Mouse (Mus musculus): ENCODE results near the gene Wfdc2.

Wfdc2 gene

GRCm38 (mm10) chr2:164562391-164563188 lies at the start of gene Wfdc2:
TSS of gene Wfdc2 (plus strand) at chr2:164562413.
- no peak for DNase-seq (ENCODE audit: low read depth)

GRCm38 (mm10) chr2:164513389-164513788 lies 48.8 kb upstream of the Wfdc2 start:
- DNase-seq (ENCODE audit: low read depth), result no peak

GRCm38 (mm10) chr2:164514916-164515315 lies 47.3 kb upstream of the Wfdc2 start:
- DNase-seq (ENCODE audit: low read depth), result no peak

GRCm38 (mm10) chr2:164515897-164516296 lies 46.3 kb upstream of the Wfdc2 start:
- no peak for DNase-seq (ENCODE audit: low read depth)

GRCm38 (mm10) chr2:164516592-164516991 lies 45.6 kb upstream of the Wfdc2 start:
- DNase-seq (ENCODE audit: low read depth), result no peak

- DNase-seq (ENCODE audit: low read depth), result peak; percentile 80
Observed at GRCm38 (mm10) chr2:164517485-164518221, 44.6 kb upstream of the Wfdc2 start.

- no peak for DNase-seq (ENCODE audit: low read depth)
Observed at GRCm38 (mm10) chr2:164518266-164519170, 43.7 kb upstream of the Wfdc2 start.

- DNase-seq (ENCODE audit: low read depth), result no peak
Observed at GRCm38 (mm10) chr2:164519171-164519526, 43.1 kb upstream of the Wfdc2 start.

GRCm38 (mm10) chr2:164520782-164521181 lies 41.4 kb upstream of the Wfdc2 start:
- peak; percentile 61 for DNase-seq (ENCODE audit: low read depth)

- peak; percentile 91 for DNase-seq (ENCODE audit: low read depth)
Observed at GRCm38 (mm10) chr2:164521841-164522240, 40.4 kb upstream of the Wfdc2 start.

GRCm38 (mm10) chr2:164522280-164522679 lies 39.9 kb upstream of the Wfdc2 start:
- DNase-seq (ENCODE audit: low read depth), result no peak

GRCm38 (mm10) chr2:164523301-164523773 lies 38.9 kb upstream of the Wfdc2 start:
- no peak for DNase-seq (ENCODE audit: low read depth)

GRCm38 (mm10) chr2:164528557-164528956 lies 33.7 kb upstream of the Wfdc2 start:
- DNase-seq (ENCODE audit: low read depth), result no peak

GRCm38 (mm10) chr2:164531169-164531568 lies 31.0 kb upstream of the Wfdc2 start:
- DNase-seq (ENCODE audit: low read depth), result peak; percentile 87

GRCm38 (mm10) chr2:164534315-164534714 lies 27.9 kb upstream of the Wfdc2 start:
- peak; percentile 75 for DNase-seq (ENCODE audit: low read depth)

- no peak for DNase-seq (ENCODE audit: low read depth)
Observed at GRCm38 (mm10) chr2:164537003-164537402, 25.2 kb upstream of the Wfdc2 start.

GRCm38 (mm10) chr2:164540652-164541427 lies 21.4 kb upstream of the Wfdc2 start:
- DNase-seq (ENCODE audit: low read depth), result no peak

GRCm38 (mm10) chr2:164542132-164542531 lies 20.1 kb upstream of the Wfdc2 start:
- DNase-seq (ENCODE audit: low read depth), result no peak

GRCm38 (mm10) chr2:164542598-164542997 lies 19.6 kb upstream of the Wfdc2 start:
- DNase-seq (ENCODE audit: low read depth), result no peak

- no peak for DNase-seq (ENCODE audit: low read depth)
Observed at GRCm38 (mm10) chr2:164543745-164544144, 18.5 kb upstream of the Wfdc2 start.

GRCm38 (mm10) chr2:164544454-164545097 lies 17.6 kb upstream of the Wfdc2 start:
- DNase-seq (ENCODE audit: low read depth), result peak; percentile 59
